17 mouse cellular contexts compared by ENCODE assay signal in genomic region chr12:77997916-77998315, GRCm38 (mm10).
"Had no signal": no experiment of that assay in that cellular context is flagged by ENCODE, and none has a peak within 500 bp of the region (broad histone marks: within the 10 kb centered on the region; RNA-seq: fewer than 3 reads in every experiment).

No protein-coding gene starts in this region.

- H3K9me3 ChIP-seq: midbrain, embryonic 10.5 days; midbrain, embryonic 12.5 days; neural tube, embryonic 13.5 days; neural tube, embryonic 15.5 days; stomach, embryonic 15.5 days had no signal

- H3K27ac ChIP-seq: midbrain, embryonic 10.5 days; midbrain, embryonic 12.5 days; neural tube, embryonic 13.5 days; neural tube, embryonic 15.5 days; stomach, embryonic 15.5 days; stomach, postnatal 0 days had no signal

- H3K27me3 ChIP-seq: midbrain, embryonic 12.5 days; neural tube, embryonic 13.5 days; neural tube, embryonic 15.5 days; stomach, embryonic 15.5 days had no signal

- ATAC-seq: midbrain, embryonic 16.5 days had no signal

- H3K4me1 ChIP-seq: midbrain, embryonic 10.5 days; midbrain, embryonic 12.5 days; neural tube, embryonic 13.5 days; neural tube, embryonic 15.5 days; stomach, embryonic 15.5 days had no signal

- H3K4me2 ChIP-seq: lung, embryonic 14.5 days; midbrain, embryonic 12.5 days; neural tube, embryonic 13.5 days; neural tube, embryonic 15.5 days; stomach, embryonic 15.5 days had no signal

- H3K9ac ChIP-seq: lung, embryonic 14.5 days; midbrain, embryonic 12.5 days; neural tube, embryonic 13.5 days; neural tube, embryonic 15.5 days; stomach, embryonic 15.5 days had no signal

- H3K4me3 ChIP-seq: midbrain, embryonic 10.5 days; midbrain, embryonic 12.5 days; myocyte; neural tube, embryonic 13.5 days; neural tube, embryonic 15.5 days; stomach, embryonic 15.5 days had no signal

- DNase-seq: lung, adult 18-20 months; lung, embryonic 14.5 days; lung, postnatal 10 days; lung, postnatal 4 days; midbrain, embryonic 14.5 days; right cerebral cortex, postnatal 25 days; thymus, adult 18-20 months; thymus, postnatal 14 days; thymus, postnatal 36 days had no signal

- H3K36me3 ChIP-seq: midbrain, embryonic 10.5 days; midbrain, embryonic 12.5 days; neural tube, embryonic 13.5 days; neural tube, embryonic 15.5 days; stomach, embryonic 15.5 days had no signal
